Mouse (Mus musculus): ENCODE data around the gene Wscd2. TPM values are rescaled to one million over a fixed set of nuclear protein-coding genes. Genes with fewer than 3 reads are reported as not detected.
"Not testable (repeated sequence)": the region's sequence is repeated elsewhere in the genome, so short reads cannot be mapped to it uniquely, and the experiment has no call there.

The Wscd2 gene
- total and polyA plus RNA-seq, 3 experiments = 0.27 TPM; not detected in 2

DNA sequence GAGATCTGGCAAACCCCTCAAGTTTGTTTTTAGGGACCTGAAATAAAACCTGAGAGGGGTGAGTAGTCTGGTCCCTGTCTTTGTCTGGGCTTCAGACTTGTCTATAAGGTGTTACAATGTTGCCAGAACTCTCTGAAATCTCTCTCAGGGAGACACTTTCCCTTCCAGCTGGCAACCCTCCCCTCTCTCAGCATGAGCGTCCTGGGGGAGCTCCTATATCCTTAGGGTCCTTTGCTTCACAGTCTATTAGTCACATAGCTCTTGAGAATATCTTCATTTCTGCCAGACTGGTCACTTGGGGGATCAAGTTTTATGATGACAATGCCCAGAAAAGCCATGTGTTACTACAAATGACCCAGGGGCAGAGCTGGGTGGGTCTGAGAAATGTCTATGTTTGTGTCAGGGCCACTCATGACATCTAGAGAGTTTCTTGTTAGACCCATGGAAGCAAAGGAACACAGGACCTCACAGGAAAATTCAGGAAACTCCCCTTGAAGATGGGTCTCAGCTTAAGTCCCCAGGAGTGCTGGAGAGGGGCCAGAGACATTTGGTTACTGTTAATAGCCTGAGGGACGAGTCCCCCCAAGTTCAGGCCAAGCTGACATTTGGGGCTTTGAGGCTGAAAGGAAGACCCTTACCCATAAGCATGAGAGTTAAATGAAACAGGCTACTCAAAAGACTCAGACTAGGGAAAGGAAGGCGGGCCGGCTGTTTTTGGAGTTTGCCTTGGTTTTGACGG is 93.5 kb downstream of the Wscd2 start:
- TF ChIP-seq GATA2 (IDR thresholded peaks at IDR 0.05; ENCODE audit: borderline replicate concordance, low read depth, low read length) = no peak
- TF ChIP-seq POLR2AphosphoS5 (IDR thresholded peaks at IDR 0.05; ENCODE audit: insufficient replicate concordance, low read depth, low read length) = no peak
- TF ChIP-seq TAL1 (conservative IDR thresholded peaks at IDR 0.05; ENCODE audit: low read depth, low read length) = no peak
- no peak for TF ChIP-seq CTCF (IDR thresholded peaks at IDR 0.05; ENCODE audit: low read depth, low read length)
- no peak for TF ChIP-seq GATA1 (IDR thresholded peaks at IDR 0.05; ENCODE audit: borderline replicate concordance, low read length)
- H3K27me3 ChIP-seq (ENCODE audit: insufficient read depth, low read length) = peaks cover 2% of the 10 kb centered on the region; the same call in 1 of the 2 replicates
- H3K4me3 ChIP-seq (ENCODE audit: low read depth, low read length) = no peak overlapping the region
- H3K4me1 ChIP-seq (ENCODE audit: insufficient read depth, low read depth, low read length) = no peaks in the 10 kb centered on the region
- H3K9me3 ChIP-seq (replicated peaks) = peaks cover 62% of the 10 kb centered on the region
- no peak for DNase-seq (ENCODE audit: low spot score)
- H3K36me3 ChIP-seq (replicated peaks) = no peaks in the 10 kb centered on the region
- no peak for ATAC-seq (ENCODE audit: extremely low read depth, insufficient number of reproducible peaks, low FRiP score, poor library complexity, severe bottlenecking)

DNA sequence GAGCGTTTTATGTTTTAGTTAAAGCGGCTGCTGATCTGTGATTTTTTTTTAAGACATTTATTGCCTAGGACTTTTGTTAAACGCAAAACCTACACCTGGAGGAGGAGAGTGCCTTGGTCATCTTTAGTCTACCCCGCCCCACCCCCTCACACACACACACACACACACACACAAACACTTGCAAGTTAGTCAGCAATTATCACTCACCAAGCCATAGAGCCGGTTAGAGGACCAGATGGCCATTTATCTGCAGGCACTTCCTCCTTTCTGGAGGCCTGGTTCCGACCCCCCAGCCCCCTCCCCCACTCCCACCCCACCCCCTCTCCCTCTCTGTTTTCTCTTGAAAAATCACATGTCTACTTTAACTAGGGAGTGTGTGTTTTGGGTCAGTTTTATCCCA is 94.3 kb downstream of the Wscd2 start:
- TF ChIP-seq GATA1 (IDR thresholded peaks at IDR 0.05; ENCODE audit: borderline replicate concordance, low read length) (no peak), CTCF (IDR thresholded peaks at IDR 0.05; ENCODE audit: low read depth, low read length) (no peak), TAL1 (conservative IDR thresholded peaks at IDR 0.05; ENCODE audit: low read depth, low read length) (no peak), GATA2 (IDR thresholded peaks at IDR 0.05; ENCODE audit: borderline replicate concordance, low read depth, low read length) (no peak), POLR2AphosphoS5 (IDR thresholded peaks at IDR 0.05; ENCODE audit: insufficient replicate concordance, low read depth, low read length) (no peak)
- no peaks in the 10 kb centered on the region for H3K4me1 ChIP-seq (ENCODE audit: insufficient read depth, low read depth, low read length)
- no peaks in the 10 kb centered on the region for H3K36me3 ChIP-seq (replicated peaks)
- DNase-seq (ENCODE audit: low spot score) (no peak), ATAC-seq (ENCODE audit: extremely low read depth, insufficient number of reproducible peaks, low FRiP score, poor library complexity, severe bottlenecking) (no peak)
- peaks cover 62% of the 10 kb centered on the region for H3K9me3 ChIP-seq (replicated peaks)
- peaks cover 2% of the 10 kb centered on the region; the same call in 1 of the 2 replicates for H3K27me3 ChIP-seq (ENCODE audit: insufficient read depth, low read length)
- H3K4me3 ChIP-seq (ENCODE audit: low read depth, low read length) = no peak overlapping the region

DNA sequence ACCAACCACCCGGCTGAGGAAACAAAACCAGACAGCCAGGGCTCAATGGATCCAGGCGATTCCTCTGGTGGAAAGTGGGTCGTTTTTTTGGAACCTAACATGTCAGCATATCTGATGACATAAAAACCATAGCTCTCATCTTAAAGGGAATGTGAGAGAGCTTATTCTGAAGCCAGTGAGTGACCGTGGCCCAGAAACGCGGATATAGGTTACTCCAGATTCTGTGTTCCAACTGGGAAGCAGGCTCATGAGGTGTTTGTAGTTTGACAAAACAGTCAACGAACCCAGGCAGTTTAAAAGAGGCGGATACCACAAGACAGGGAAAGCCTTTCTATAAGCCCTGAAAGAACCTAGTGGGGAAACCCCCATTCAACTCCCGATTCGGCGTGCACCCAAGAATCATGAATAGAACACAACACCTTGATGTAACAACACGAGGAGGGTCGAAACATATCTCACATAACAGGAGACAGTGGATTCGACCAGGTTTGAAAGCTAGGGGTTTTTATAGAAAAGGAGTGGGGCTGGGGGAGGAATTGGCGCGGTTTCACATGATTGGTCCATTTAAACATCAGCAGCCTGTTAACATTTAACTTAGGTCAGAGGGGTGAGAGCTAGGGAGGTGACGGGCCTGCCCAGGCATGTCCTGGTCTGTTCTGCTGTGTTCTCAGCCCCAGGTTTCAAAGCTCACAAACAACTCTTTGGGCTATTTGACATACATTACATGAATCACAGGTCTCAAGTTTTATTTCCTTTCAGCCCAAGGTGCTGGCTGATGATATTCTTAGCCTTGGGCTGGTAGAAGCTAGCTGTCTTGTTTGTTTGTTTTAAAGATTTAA is 95.7 kb downstream of the Wscd2 start:
- not testable (repeated sequence) for H3K4me1 ChIP-seq (ENCODE audit: insufficient read depth, low read depth, low read length); ATAC-seq (ENCODE audit: extremely low read depth, insufficient number of reproducible peaks, low FRiP score, poor library complexity, severe bottlenecking); H3K4me3 ChIP-seq (ENCODE audit: low read depth, low read length); H3K27me3 ChIP-seq (ENCODE audit: insufficient read depth, low read length); DNase-seq (ENCODE audit: low spot score); H3K36me3 ChIP-seq (replicated peaks)
- peaks cover 58% of the 10 kb centered on the region for H3K9me3 ChIP-seq (replicated peaks)

DNA sequence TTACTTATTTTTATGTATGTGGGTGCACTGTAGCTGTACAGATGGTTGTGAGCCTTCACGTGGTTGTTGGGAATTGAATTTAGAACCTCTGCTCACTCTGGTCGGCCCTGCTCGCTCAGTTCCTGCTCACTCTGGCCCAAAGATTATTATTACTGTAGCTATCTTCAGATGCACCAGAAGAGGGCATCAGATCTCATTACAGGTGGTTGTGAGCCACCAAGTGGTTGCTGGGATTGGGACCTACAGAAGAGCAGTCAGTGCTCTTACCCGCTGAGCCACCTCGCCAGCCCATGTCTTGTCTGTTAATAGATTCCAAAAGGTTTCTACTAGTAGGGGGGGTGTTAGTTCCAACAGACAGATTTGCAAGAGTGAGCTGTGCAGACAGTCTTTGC is 96.3 kb downstream of the Wscd2 start:
- ATAC-seq (ENCODE audit: extremely low read depth, insufficient number of reproducible peaks, low FRiP score, poor library complexity, severe bottlenecking) = not testable (repeated sequence)

DNA sequence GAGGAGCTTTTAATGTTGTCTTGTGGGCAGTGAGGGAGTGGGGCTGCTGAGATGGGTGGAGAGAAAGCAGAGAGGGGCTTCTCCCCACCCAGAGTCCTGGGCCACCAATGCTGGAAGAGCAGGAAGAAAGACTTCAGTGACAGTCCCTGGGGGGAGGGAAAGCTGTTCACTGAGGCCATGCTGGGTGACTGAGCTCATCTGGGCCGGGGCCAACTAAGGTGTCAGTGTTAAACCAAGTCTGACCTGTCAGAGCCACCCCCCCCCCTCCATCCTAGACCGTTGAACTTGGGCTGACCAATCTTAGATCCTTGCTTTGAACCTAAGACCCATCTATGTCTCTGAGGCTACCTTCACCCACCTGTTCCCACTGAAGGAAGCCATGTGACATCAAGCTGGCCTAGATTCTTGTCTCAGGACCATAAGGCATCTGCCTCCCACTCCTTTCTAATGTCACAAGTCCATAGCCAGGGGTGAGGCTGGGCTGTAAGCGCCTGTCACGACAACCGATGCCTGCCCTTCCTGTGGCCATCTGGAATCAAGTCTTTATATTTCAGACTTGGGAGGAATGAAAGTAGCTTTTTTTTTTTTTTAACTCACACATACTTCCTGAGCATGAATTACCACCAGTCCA is 100.0 kb downstream of the Wscd2 start:
- Histone ChIP-seq H3K36me3 (replicated peaks) (no peaks in the 10 kb centered on the region), H3K9me3 (replicated peaks) (peaks cover 80% of the 10 kb centered on the region), H3K27me3 (ENCODE audit: insufficient read depth, low read length) (peaks cover 2% of the 10 kb centered on the region; the same call in 1 of the 2 replicates), H3K4me3 (ENCODE audit: low read depth, low read length) (no peak overlapping the region), H3K4me1 (ENCODE audit: insufficient read depth, low read depth, low read length) (no peaks in the 10 kb centered on the region)
- DNase-seq (ENCODE audit: low spot score) (no peak), ATAC-seq (ENCODE audit: extremely low read depth, insufficient number of reproducible peaks, low FRiP score, poor library complexity, severe bottlenecking) (no peak)
- TF ChIP-seq GATA2 (IDR thresholded peaks at IDR 0.05; ENCODE audit: borderline replicate concordance, low read depth, low read length) (no peak), GATA1 (IDR thresholded peaks at IDR 0.05; ENCODE audit: borderline replicate concordance, low read length) (no peak), CTCF (IDR thresholded peaks at IDR 0.05; ENCODE audit: low read depth, low read length) (no peak), TAL1 (conservative IDR thresholded peaks at IDR 0.05; ENCODE audit: low read depth, low read length) (no peak), POLR2AphosphoS5 (IDR thresholded peaks at IDR 0.05; ENCODE audit: insufficient replicate concordance, low read depth, low read length) (no peak)

More for the DNA sequence above, 96.3 kb downstream of the Wscd2 start:
- H3K27me3 ChIP-seq (ENCODE audit: insufficient read depth, low read length); H3K36me3 ChIP-seq (replicated peaks); DNase-seq (ENCODE audit: low spot score); H3K4me3 ChIP-seq (ENCODE audit: low read depth, low read length); H3K4me1 ChIP-seq (ENCODE audit: insufficient read depth, low read depth, low read length): not testable (repeated sequence)
- peaks cover 60% of the 10 kb centered on the region for H3K9me3 ChIP-seq (replicated peaks)

DNA sequence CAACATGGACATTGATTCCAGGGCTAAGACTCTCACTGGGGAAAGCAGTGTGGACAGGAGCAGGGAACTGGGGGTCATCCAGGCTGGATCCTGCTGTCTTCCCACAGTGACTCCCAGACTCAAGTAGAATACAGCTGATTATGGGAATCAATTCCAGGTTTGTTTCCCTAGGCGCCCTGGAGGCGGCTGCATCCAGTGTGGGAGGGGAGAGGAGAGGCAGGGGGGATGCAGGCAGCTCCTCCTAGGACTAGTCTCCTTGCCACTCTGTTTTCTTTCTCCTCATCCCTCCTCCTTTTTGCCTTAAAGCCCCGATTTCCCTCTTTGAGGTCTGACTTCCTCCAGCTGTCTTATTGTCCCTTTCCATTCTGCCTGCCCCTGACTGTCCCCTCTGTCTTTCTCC is 101.0 kb downstream of the Wscd2 start:
- no peak overlapping the region for H3K4me3 ChIP-seq (ENCODE audit: low read depth, low read length)
- H3K4me1 ChIP-seq (ENCODE audit: insufficient read depth, low read depth, low read length) = no peaks in the 10 kb centered on the region
- no peak for TF ChIP-seq CTCF (IDR thresholded peaks at IDR 0.05; ENCODE audit: low read depth, low read length)
- TF ChIP-seq TAL1 (conservative IDR thresholded peaks at IDR 0.05; ENCODE audit: low read depth, low read length) = no peak
- TF ChIP-seq GATA2 (IDR thresholded peaks at IDR 0.05; ENCODE audit: borderline replicate concordance, low read depth, low read length) = no peak
- TF ChIP-seq GATA1 (IDR thresholded peaks at IDR 0.05; ENCODE audit: borderline replicate concordance, low read length) = no peak
- no peak for TF ChIP-seq POLR2AphosphoS5 (IDR thresholded peaks at IDR 0.05; ENCODE audit: insufficient replicate concordance, low read depth, low read length)
- H3K9me3 ChIP-seq (replicated peaks) = peaks cover 85% of the 10 kb centered on the region
- DNase-seq (ENCODE audit: low spot score) (no peak), ATAC-seq (ENCODE audit: extremely low read depth, insufficient number of reproducible peaks, low FRiP score, poor library complexity, severe bottlenecking) (no peak)
- peaks cover 2% of the 10 kb centered on the region; the same call in 1 of the 2 replicates for H3K27me3 ChIP-seq (ENCODE audit: insufficient read depth, low read length)
- H3K36me3 ChIP-seq (replicated peaks) = no peaks in the 10 kb centered on the region
